Mouse (Mus musculus): ENCODE data around the gene Sox6. TPM values are rescaled to one million over a fixed set of nuclear protein-coding genes. Genes with fewer than 3 reads are reported as not detected.

Sox6 gene
- polyA plus RNA-seq, 1 experiment from 2014 or later: 3.5 TPM

GRCm38 (mm10) chr7:115663399-115663798, 375.2 kb downstream of the Sox6 start:
- CTCF ChIA-PET: no interaction called here
- POLR2A ChIA-PET: no interaction called here
- ATAC-seq: no peak
- in situ Hi-C loops (cut with MboI; ENCODE audit: low pct_unique_long_range_greater_than_20kb): no loop called here
- DNase-seq (ENCODE audit: low read depth, low spot score): no peak
- no peak for TF ChIP-seq CTCF (IDR thresholded peaks at IDR 0.05)
- H3K27me3 ChIP-seq: no peaks in the 10 kb centered on the region

- no peak for ATAC-seq
- POLR2A ChIA-PET: no interaction called here
- no peak for DNase-seq (ENCODE audit: low read depth, low spot score)
- CTCF ChIA-PET: no interaction called here
- TF ChIP-seq CTCF (IDR thresholded peaks at IDR 0.05): no peak
- no peaks in the 10 kb centered on the region for H3K27me3 ChIP-seq
- in situ Hi-C loops (cut with MboI; ENCODE audit: low pct_unique_long_range_greater_than_20kb): no loop called here
Measured at GRCm38 (mm10) chr7:115662121-115662520, 376.5 kb downstream of the Sox6 start.

- DNase-seq (ENCODE audit: low read depth, low spot score) (no peak), ATAC-seq (no peak)
- no peaks in the 10 kb centered on the region for H3K27me3 ChIP-seq
- POLR2A ChIA-PET: no interaction called here
- no peak for TF ChIP-seq CTCF (IDR thresholded peaks at IDR 0.05)
- CTCF ChIA-PET: interaction anchor here (1.2 kb wide), 1 partner anchor 12 kb away, joined by 3 read pairs; no protein-coding TSS in a partner anchor
- in situ Hi-C loops (cut with MboI; ENCODE audit: low pct_unique_long_range_greater_than_20kb): no loop called here
Measured at GRCm38 (mm10) chr7:115646696-115647095, 391.9 kb downstream of the Sox6 start.

GRCm38 (mm10) chr7:115645971-115646447, 392.6 kb downstream of the Sox6 start:
- ATAC-seq: no peak
- CTCF ChIA-PET: no interaction called here
- TF ChIP-seq CTCF (IDR thresholded peaks at IDR 0.05): no peak
- DNase-seq (ENCODE audit: low read depth, low spot score): no peak
- in situ Hi-C loops (cut with MboI; ENCODE audit: low pct_unique_long_range_greater_than_20kb): no loop called here
- no peaks in the 10 kb centered on the region for H3K27me3 ChIP-seq
- POLR2A ChIA-PET: no interaction called here

- H3K27me3 ChIP-seq: no peaks in the 10 kb centered on the region
- TF ChIP-seq CTCF (IDR thresholded peaks at IDR 0.05): peak; percentile 5
- POLR2A ChIA-PET: no interaction called here
- CTCF ChIA-PET: no interaction called here
- DNase-seq (ENCODE audit: low read depth, low spot score): no peak
- in situ Hi-C loops (cut with MboI; ENCODE audit: low pct_unique_long_range_greater_than_20kb): no loop called here
- no peak for ATAC-seq
Measured at GRCm38 (mm10) chr7:115645272-115645970, 393.2 kb downstream of the Sox6 start.

GRCm38 (mm10) chr7:115630691-115631090, 407.9 kb downstream of the Sox6 start:
- in situ Hi-C loops (cut with MboI; ENCODE audit: low pct_unique_long_range_greater_than_20kb): no loop called here
- ChIA-PET POLR2A (no interaction called here), CTCF (no interaction called here)
- DNase-seq (ENCODE audit: low read depth, low spot score) (peak; percentile 27), ATAC-seq (peak; percentile 93)
- TF ChIP-seq CTCF (IDR thresholded peaks at IDR 0.05): no peak
- H3K27me3 ChIP-seq: no peaks in the 10 kb centered on the region

GRCm38 (mm10) chr7:115630287-115630686, 408.3 kb downstream of the Sox6 start:
- ChIA-PET POLR2A (no interaction called here), CTCF (no interaction called here)
- ATAC-seq (peak; percentile 67), DNase-seq (ENCODE audit: low read depth, low spot score) (no peak)
- in situ Hi-C loops (cut with MboI; ENCODE audit: low pct_unique_long_range_greater_than_20kb): no loop called here
- H3K27me3 ChIP-seq: no peaks in the 10 kb centered on the region
- TF ChIP-seq CTCF (IDR thresholded peaks at IDR 0.05): no peak

GRCm38 (mm10) chr7:115628766-115629165, 409.8 kb downstream of the Sox6 start:
- ATAC-seq (no peak), DNase-seq (ENCODE audit: low read depth, low spot score) (no peak)
- CTCF ChIA-PET: no interaction called here
- in situ Hi-C loops (cut with MboI; ENCODE audit: low pct_unique_long_range_greater_than_20kb): no loop called here
- POLR2A ChIA-PET: no interaction called here
- TF ChIP-seq CTCF (IDR thresholded peaks at IDR 0.05): no peak
- no peaks in the 10 kb centered on the region for H3K27me3 ChIP-seq

- ChIA-PET CTCF (interaction anchor here (0.9 kb wide), 1 partner anchor 11 kb away, joined by 3 read pairs; no protein-coding TSS in a partner anchor), POLR2A (no interaction called here)
- no peaks in the 10 kb centered on the region for H3K27me3 ChIP-seq
- TF ChIP-seq CTCF (IDR thresholded peaks at IDR 0.05): no peak
- in situ Hi-C loops (cut with MboI; ENCODE audit: low pct_unique_long_range_greater_than_20kb): no loop called here
- ATAC-seq: no peak
- no peak for DNase-seq (ENCODE audit: low read depth, low spot score)
Measured at GRCm38 (mm10) chr7:115625956-115626355, 412.6 kb downstream of the Sox6 start.

GRCm38 (mm10) chr7:115624907-115625552, 413.6 kb downstream of the Sox6 start:
- no peak for TF ChIP-seq CTCF (IDR thresholded peaks at IDR 0.05)
- in situ Hi-C loops (cut with MboI; ENCODE audit: low pct_unique_long_range_greater_than_20kb): no loop called here
- POLR2A ChIA-PET: no interaction called here
- DNase-seq (ENCODE audit: low read depth, low spot score) (no peak), ATAC-seq (no peak)
- CTCF ChIA-PET: interaction anchor here (2.2 kb wide), 1 partner anchor 10 kb away, joined by 11 read pairs; no protein-coding TSS in a partner anchor
- H3K27me3 ChIP-seq: no peaks in the 10 kb centered on the region

- in situ Hi-C loops (cut with MboI; ENCODE audit: low pct_unique_long_range_greater_than_20kb): no loop called here
- H3K27me3 ChIP-seq: no peaks in the 10 kb centered on the region
- ChIA-PET POLR2A (no interaction called here), CTCF (interaction anchor here (2.2 kb wide), 1 partner anchor 10 kb away, joined by 11 read pairs; no protein-coding TSS in a partner anchor)
- no peak for ATAC-seq
- TF ChIP-seq CTCF (IDR thresholded peaks at IDR 0.05): no peak
- no peak for DNase-seq (ENCODE audit: low read depth, low spot score)
Measured at GRCm38 (mm10) chr7:115624451-115624850, 414.1 kb downstream of the Sox6 start.

All from Patski (cell line).